Mouse (Mus musculus) thymus, adult 2 months (tissue): ENCODE results near the gene Srp9. TPM values are rescaled to one million over a fixed set of nuclear protein-coding genes. Genes with fewer than 3 reads are reported as not detected.
"Not testable (repeated sequence)": the region's sequence is repeated elsewhere in the genome, so short reads cannot be mapped to it uniquely, and the experiment has no call there.

ENCODE experiments used
- DNase-seq: peaks from one replicate; pipeline ENCODE4 v3.0.0; 2021
- H3K27ac ChIP-seq: fragments of 200-500 bp; 2 replicates; pipeline ENCODE4 v1.5.1; 2012; ENCODE audit warnings: low read length, control low read depth; ENCODE audit not compliant: control insufficient read depth, insufficient read depth
- H3K27me3 ChIP-seq: fragments of 200-500 bp; 2 replicates; pipeline ENCODE4 v1.6.1; 2012; ENCODE audit warnings: mild to moderate bottlenecking, low read length, moderate library complexity, mixed read lengths; ENCODE audit not compliant: control insufficient read depth, insufficient read depth
- H3K36me3 ChIP-seq: fragments of 200-500 bp; 2 replicates; pipeline ENCODE4 v1.6.1; 2012; ENCODE audit warnings: mild to moderate bottlenecking, low read length, moderate library complexity; ENCODE audit not compliant: control insufficient read depth, insufficient read depth
- H3K4me1 ChIP-seq: fragments of 200-500 bp; replicated peaks from 2 replicates; pipeline ENCODE4 v1.6.1; 2012; ENCODE audit warnings: low read length; ENCODE audit not compliant: control insufficient read depth, insufficient read depth
- H3K4me3 ChIP-seq: fragments of 200-500 bp; 2 replicates; pipeline ENCODE4 v1.5.1; 2012; ENCODE audit warnings: mild to moderate bottlenecking, low read length, control low read depth, moderate library complexity; ENCODE audit not compliant: control insufficient read depth, insufficient read depth
- CTCF ChIP-seq: fragments of 200-500 bp; IDR thresholded peaks from 2 replicates; pipeline ENCODE4 v1.5.1; 2012; ENCODE audit warnings: mild to moderate bottlenecking, control low read depth, low read length, moderate library complexity, borderline replicate concordance; ENCODE audit not compliant: control insufficient read depth, poor library complexity, insufficient read depth; ENCODE audit errors: extremely low read depth
- POLR2A ChIP-seq: fragments of 200-500 bp; IDR thresholded peaks from 2 replicates; pipeline ENCODE4 v1.6.1; 2012; ENCODE audit warnings: mild to moderate bottlenecking, low read length, control low read depth, moderate library complexity; ENCODE audit not compliant: control insufficient read depth, poor library complexity, insufficient read depth; ENCODE audit errors: extremely low read depth
- WGBS: fragments of 180-500 bp; shearing (Covaris S2); methylation state at CpG from one replicate; pipeline ENCODE4 v1.1.7; 2018; 5-methylcytosine and 5-hydroxymethylcytosine counted together
- polyA plus RNA-seq: library from polyadenylated mRNA; depleted of rRNA; stranded (reverse); fragments of >200 nt; gene quantifications from 2 replicates; pipeline ENCODE4 v1.2.3, GENCODE M21; 2012; rRNA removed

The Srp9 gene
- polyA plus RNA-seq, 1 experiment: 53.6 TPM

DNA sequence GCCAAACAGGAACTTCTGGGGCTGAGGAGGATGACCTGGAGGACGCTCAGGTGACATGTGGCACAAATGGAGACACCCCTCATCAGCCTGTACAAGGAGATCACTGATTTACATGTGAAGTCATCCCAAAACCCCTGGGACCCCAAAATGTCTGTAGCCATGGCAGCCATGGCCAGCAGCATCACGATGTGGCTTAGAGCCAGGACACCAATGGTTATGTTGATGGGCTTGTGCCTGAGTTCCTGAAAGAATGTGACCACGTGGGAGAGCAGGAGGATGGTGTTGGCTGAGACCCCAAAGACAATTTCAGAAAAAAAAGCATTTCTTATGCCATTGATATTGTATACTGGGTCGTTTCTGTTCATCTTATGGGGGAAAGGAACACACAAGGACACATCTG is 33.2 kb downstream of the Srp9 start:
- Histone ChIP-seq H3K4me3 (no peak overlapping the region), H3K27ac (no peak overlapping the region), H3K4me1 (peaks cover 22% of the 10 kb centered on the region), H3K27me3 (no peaks in the 10 kb centered on the region), H3K36me3 (no peaks in the 10 kb centered on the region)
- DNase-seq: no peak
- TF ChIP-seq CTCF (no peak), POLR2A (no peak)
- 81% methylated on average over 4 of the region's 4 CpGs for WGBS

DNA sequence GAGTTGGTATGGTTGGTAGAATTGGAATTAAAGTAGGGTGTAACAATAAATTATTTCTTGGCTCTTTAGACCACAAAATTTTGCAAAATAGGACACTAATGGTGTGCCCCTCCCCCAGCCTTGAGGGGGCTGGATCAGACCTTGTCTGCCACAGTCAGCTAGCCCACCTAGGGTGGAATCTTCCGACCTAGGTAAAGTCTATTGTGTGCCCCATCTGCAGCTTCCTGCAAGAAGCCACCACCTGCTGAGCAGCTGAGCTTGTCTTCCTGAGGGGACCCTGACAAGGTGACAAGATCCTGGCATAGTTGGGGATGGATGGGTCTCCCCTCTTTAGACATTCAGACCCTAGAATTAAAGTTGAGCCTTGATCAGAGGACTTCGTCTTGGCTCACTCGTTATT is 35.0 kb downstream of the Srp9 start:
- H3K4me1 ChIP-seq: peaks cover 26% of the 10 kb centered on the region
- H3K27ac ChIP-seq: peak overlapping the region; percentile 89
- H3K36me3 ChIP-seq: no peaks in the 10 kb centered on the region
- TF ChIP-seq POLR2A (no peak), CTCF (no peak)
- 66% methylated on average over 3 of the region's 3 CpGs for WGBS
- no peak overlapping the region for H3K4me3 ChIP-seq
- H3K27me3 ChIP-seq: no peaks in the 10 kb centered on the region
- no peak for DNase-seq

DNA sequence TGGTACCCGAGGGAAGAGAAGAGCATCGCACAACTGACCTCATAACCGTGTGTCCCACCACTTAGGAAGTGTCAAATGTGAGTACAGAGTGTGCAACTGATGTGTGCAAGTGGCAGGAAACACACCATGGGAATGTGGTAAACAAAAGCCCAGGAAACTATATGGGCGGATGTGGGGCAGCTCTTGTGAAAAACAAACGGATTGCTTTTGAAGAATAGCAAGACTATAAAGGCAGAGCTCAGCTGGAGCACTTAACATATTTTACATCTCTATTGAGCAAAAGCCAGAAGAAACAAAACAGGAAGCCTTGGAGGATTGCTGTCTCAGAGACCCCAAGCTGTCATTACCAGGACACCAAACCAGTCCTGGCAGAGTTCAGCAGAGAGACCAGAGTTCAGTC is 38.4 kb downstream of the Srp9 start:
- H3K27ac ChIP-seq: peak overlapping the region; percentile 41
- H3K36me3 ChIP-seq: no peaks in the 10 kb centered on the region
- H3K4me3 ChIP-seq: no peak overlapping the region
- DNase-seq: peak; percentile 26
- peaks cover 25% of the 10 kb centered on the region for H3K4me1 ChIP-seq
- TF ChIP-seq POLR2A (no peak), CTCF (no peak)
- no peaks in the 10 kb centered on the region for H3K27me3 ChIP-seq
- WGBS: 23% methylated on average over 5 of the region's 5 CpGs

DNA sequence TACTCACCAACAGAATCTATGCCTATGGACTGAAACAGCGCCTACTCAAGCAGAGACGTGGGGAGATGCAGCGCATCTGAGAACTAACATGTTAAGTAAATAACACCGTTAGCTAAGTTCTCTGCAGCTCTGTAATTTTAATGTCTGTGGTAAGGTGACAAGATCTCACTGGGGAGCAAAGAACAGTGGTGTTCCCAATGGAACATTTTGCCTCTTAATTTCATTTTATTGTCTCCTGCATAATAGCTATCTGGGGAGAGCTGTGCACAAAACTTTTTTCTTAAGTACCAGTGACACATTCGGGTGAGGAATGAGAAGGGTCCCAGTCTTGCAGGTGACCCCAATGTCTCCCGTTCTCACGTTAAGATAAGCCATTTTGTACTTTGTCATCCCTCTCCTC is 39.8 kb downstream of the Srp9 start, which contains the start of gene Vmn1r1:
Gene Vmn1r1 (minus strand): TSS at position 101 of the 400 bp plus-strand sequence.
- Histone ChIP-seq H3K4me1 (peaks cover 23% of the 10 kb centered on the region), H3K4me3 (no peak within 1 kb of the TSS), H3K27me3 (no peaks in the 10 kb centered on the region), H3K36me3 (no peaks in the 10 kb centered on the region), H3K27ac (no peak within 1 kb of the TSS)
- no peak for TF ChIP-seq POLR2A
- no peak for TF ChIP-seq CTCF
- 95% methylated on average over 7 of the region's 7 CpGs for WGBS
- no peak for DNase-seq

DNA sequence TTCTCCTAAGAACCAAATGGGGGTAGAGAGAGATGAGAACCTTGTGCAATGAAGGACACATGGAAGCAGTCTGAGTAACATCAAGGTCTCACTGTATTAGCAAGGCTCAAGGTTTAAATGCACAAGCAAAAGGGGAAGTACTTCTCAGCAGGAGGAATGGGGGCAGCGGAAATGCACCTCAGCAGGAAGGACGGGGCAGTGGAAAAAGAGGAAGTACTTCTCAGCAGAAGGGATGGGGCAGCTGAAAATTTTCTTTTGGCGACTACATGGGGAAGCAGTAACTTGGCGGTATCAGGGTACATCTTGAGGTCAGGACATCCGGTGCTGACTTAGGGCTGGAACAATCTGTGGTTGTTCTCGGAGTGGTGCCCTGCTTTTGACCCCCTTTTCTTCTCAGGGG is 45.7 kb downstream of the Srp9 start:
- H3K4me1 ChIP-seq, DNase-seq, H3K27ac ChIP-seq, H3K4me3 ChIP-seq, H3K36me3 ChIP-seq, H3K27me3 ChIP-seq: not testable (repeated sequence)
- 88% methylated on average over 6 of the region's 6 CpGs for WGBS

DNA sequence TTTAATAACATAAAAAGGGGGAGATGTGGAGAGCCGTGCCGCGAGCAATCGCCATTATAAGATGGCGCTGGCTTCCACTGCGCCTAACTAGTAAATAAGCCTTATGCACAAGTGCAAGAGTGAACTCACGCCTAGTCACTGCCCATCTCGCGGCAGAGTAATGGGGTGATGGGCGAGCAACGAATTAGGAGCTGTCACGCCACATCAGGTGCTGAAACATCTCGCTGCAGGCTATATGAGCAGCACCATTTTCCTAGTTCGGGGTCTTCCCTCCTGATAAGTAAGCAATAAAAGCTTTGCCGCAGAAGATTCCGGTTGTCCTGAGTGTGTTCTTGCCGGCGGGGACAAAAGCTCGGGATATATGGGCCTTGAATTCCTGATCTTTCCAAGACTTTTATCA is 52.4 kb downstream of the Srp9 start:
- H3K36me3 ChIP-seq, H3K27me3 ChIP-seq, DNase-seq, H3K4me1 ChIP-seq, H3K4me3 ChIP-seq, H3K27ac ChIP-seq: not testable (repeated sequence)
- WGBS: 96% methylated on average over 19 of the region's 19 CpGs

DNA sequence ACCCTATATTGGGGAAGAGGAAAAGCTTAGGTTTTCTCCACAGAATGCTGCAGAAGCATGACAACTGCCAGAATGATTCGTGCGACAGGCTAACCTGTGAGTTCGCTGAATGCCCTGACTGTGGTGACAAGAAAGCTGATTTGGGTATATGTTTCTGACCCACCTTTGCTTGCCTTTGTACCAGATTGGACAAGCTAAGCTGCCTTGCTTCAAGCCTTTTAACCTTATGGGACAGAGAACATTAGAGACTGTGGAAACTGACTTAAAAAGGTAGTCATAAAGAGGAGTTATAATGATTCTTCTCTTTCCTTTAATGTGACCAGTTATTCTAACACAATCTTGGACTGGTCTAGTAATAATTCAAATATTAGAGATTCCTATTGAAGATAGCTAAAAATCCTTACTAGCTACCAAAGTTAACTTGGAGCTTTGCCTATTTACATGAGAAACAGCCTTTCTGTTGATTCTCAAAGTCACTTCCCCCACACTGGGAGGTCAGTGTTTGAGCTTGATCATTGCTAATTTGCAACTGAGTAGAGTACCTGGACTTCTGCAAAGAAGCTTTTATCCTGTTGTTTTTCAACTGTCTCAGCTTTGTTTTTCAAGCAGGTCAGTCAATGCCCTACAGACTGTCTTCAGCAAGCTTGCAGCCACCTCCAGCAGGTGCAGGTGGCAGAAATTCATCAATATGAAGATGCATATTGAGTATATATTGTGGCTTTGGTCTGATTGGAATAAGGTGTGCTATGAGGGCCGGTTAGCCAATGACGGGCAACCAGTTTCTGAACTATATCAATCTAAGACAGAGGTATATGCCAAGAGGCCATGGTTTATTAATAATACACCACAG is 57.1 kb downstream of the Srp9 start:
- H3K4me1 ChIP-seq: no peaks in the 10 kb centered on the region
- no peak overlapping the region for H3K27ac ChIP-seq
- no peaks in the 10 kb centered on the region for H3K36me3 ChIP-seq
- H3K27me3 ChIP-seq: no peaks in the 10 kb centered on the region
- no peak overlapping the region for H3K4me3 ChIP-seq
- WGBS: 95% methylated on average over 5 of the region's 5 CpGs
- no peak for TF ChIP-seq POLR2A
- TF ChIP-seq CTCF: no peak
- no peak for DNase-seq

Other genes with a start within 250 kb of the Srp9 start
- 6.5 and 7.2 TPM in 2 replicates for gene Enah, start 104.7 kb upstream of the Srp9 start, polyA plus RNA-seq
- not detected in 2 replicates for gene Vmn1r1, start 39.7 kb downstream of the Srp9 start, polyA plus RNA-seq
- 53.7 and 67.3 TPM in 2 replicates for gene Degs1, start 158.1 kb downstream of the Srp9 start, polyA plus RNA-seq
- 23.3 and 28.3 TPM in 2 replicates for gene Fbxo28, start 216.9 kb downstream of the Srp9 start, polyA plus RNA-seq